Mouse (Mus musculus): ENCODE measurements around the gene Tnfsf15.

The Tnfsf15 gene

GRCm38 (mm10) chr4:63744693-63745171, at the start of gene Tnfsf15:
Gene Tnfsf15 (minus strand): TSS chr4:63745113.
- DNase-seq, result peak; percentile 89 to 94

GRCm38 (mm10) chr4:63792328-63792727, 47.4 kb upstream of the Tnfsf15 start:
- no peak for DNase-seq

GRCm38 (mm10) chr4:63785466-63785865, 40.6 kb upstream of the Tnfsf15 start:
- DNase-seq, result no peak

- no peak for DNase-seq
Observed at GRCm38 (mm10) chr4:63783826-63784225, 38.9 kb upstream of the Tnfsf15 start.

- DNase-seq, result no peak
Observed at GRCm38 (mm10) chr4:63782970-63783613, 38.2 kb upstream of the Tnfsf15 start.

GRCm38 (mm10) chr4:63777223-63777622, 32.3 kb upstream of the Tnfsf15 start:
- no peak for DNase-seq

GRCm38 (mm10) chr4:63773306-63774090, 28.6 kb upstream of the Tnfsf15 start:
- no peak for DNase-seq

- no peak for DNase-seq
Observed at GRCm38 (mm10) chr4:63772514-63772913, 27.6 kb upstream of the Tnfsf15 start.

GRCm38 (mm10) chr4:63771291-63771690, 26.4 kb upstream of the Tnfsf15 start:
- DNase-seq, result no peak

GRCm38 (mm10) chr4:63769161-63769560, 24.2 kb upstream of the Tnfsf15 start:
- DNase-seq, result no peak

- DNase-seq, result no peak
Observed at GRCm38 (mm10) chr4:63765050-63765449, 20.1 kb upstream of the Tnfsf15 start.

GRCm38 (mm10) chr4:63759931-63760330, 15.0 kb upstream of the Tnfsf15 start:
- no peak for DNase-seq

GRCm38 (mm10) chr4:63757527-63758154, 12.7 kb upstream of the Tnfsf15 start:
- DNase-seq, result no peak

- no peak for DNase-seq
Observed at GRCm38 (mm10) chr4:63756072-63756471, 11.2 kb upstream of the Tnfsf15 start.

GRCm38 (mm10) chr4:63754467-63755020, 9.6 kb upstream of the Tnfsf15 start:
- DNase-seq, result peak; percentile 67 to 82

GRCm38 (mm10) chr4:63753855-63754254, 8.9 kb upstream of the Tnfsf15 start:
- no peak for DNase-seq

GRCm38 (mm10) chr4:63752687-63753523, 8.0 kb upstream of the Tnfsf15 start:
- DNase-seq, result peak; percentile 80 to 82

- DNase-seq, result no peak
Observed at GRCm38 (mm10) chr4:63748061-63748730, 3.3 kb upstream of the Tnfsf15 start.

- peak; percentile 81 to 87 for DNase-seq
Observed at GRCm38 (mm10) chr4:63745271-63745670, 358 bp upstream of the Tnfsf15 start.

- peak; percentile 75 to 84 for DNase-seq
Observed at GRCm38 (mm10) chr4:63743660-63744059, 1.3 kb downstream of the Tnfsf15 start.

GRCm38 (mm10) chr4:63742763-63743371, 2.0 kb downstream of the Tnfsf15 start:
- DNase-seq, result no peak
